Mouse (Mus musculus) liver, embryonic 16.5 days (tissue): ENCODE measurements at regions not wholly inside any gene's neighbourhood (a gene's known extent, or its start where the extent isn't known, plus 50 kb on each side); places are given as distances from the start of the nearest gene placed in this dataset.

Source experiments
- ATAC-seq: fragments of 200-750 bp; cut with Nextera tagmentation; 2 replicates; pipeline ENCODE4 v1.8.0; 2017; ENCODE audit warnings: low read depth, mild to moderate bottlenecking, moderate number of reproducible peaks, moderate library complexity
- H3K27ac ChIP-seq: fragments of 300-500 bp; sonication (generic); 2 replicates; pipeline ENCODE4 v1.5.1; 2014; ENCODE audit warnings: mild to moderate bottlenecking, low read length
- H3K27me3 ChIP-seq: fragments of 300-500 bp; sonication (generic); 2 replicates; pipeline ENCODE4 v1.6.1; 2014; ENCODE audit warnings: low read depth, low read length, mixed read lengths; ENCODE audit not compliant: control insufficient read depth, insufficient read depth
- H3K36me3 ChIP-seq: fragments of 300-500 bp; sonication (generic); 2 replicates; pipeline ENCODE4 v1.6.1; 2014; ENCODE audit warnings: mild to moderate bottlenecking; ENCODE audit not compliant: control insufficient read depth, insufficient read depth
- H3K4me1 ChIP-seq: fragments of 300-500 bp; sonication (generic); 2 replicates; pipeline ENCODE4 v1.6.1; 2014; ENCODE audit warnings: low read depth, low read length, mixed read lengths; ENCODE audit not compliant: control insufficient read depth
- H3K4me2 ChIP-seq: fragments of 300-500 bp; sonication (generic); 2 replicates; pipeline ENCODE4 v1.6.1; 2014; ENCODE audit warnings: low read depth, low read length, mixed read lengths
- H3K4me3 ChIP-seq: fragments of 300-500 bp; sonication (generic); 2 replicates; pipeline ENCODE4 v1.5.1; 2014; ENCODE audit warnings: low read depth, mild to moderate bottlenecking, low read length
- H3K9ac ChIP-seq: fragments of 300-500 bp; sonication (generic); 2 replicates; pipeline ENCODE4 v1.6.1; 2014; ENCODE audit warnings: low read depth, low read length
- H3K9me3 ChIP-seq: fragments of 300-500 bp; sonication (generic); replicated peaks from 2 replicates; pipeline ENCODE4 v1.6.1; 2016; ENCODE audit warnings: low read length; ENCODE audit not compliant: control insufficient read depth
- WGBS: fragments of 180-500 bp; shearing (Covaris S2); extraction: QIAGEN DNeasy Blood & Tissue Kit; methylation state at CpG from one replicate; pipeline ENCODE4 v1.1.7; 2014; ENCODE audit not compliant: insufficient replicate concordance; 5-methylcytosine and 5-hydroxymethylcytosine counted together

- Histone ChIP-seq H3K4me2 (no peak overlapping the region), H3K4me1 (no peaks in the 10 kb centered on the region), H3K36me3 (no peaks in the 10 kb centered on the region), H3K4me3 (no peak overlapping the region), H3K9ac (no peak overlapping the region), H3K9me3 (no peaks in the 10 kb centered on the region), H3K27me3 (no peaks in the 10 kb centered on the region), H3K27ac (no peak overlapping the region)
- ATAC-seq: no peak
- 46% methylated on average over 1 of the region's 1 CpGs for WGBS
Measured at GRCm38 (mm10) chr19:14035371-14035770, 122.0 kb downstream of the Olfr1505 start.

GRCm38 (mm10) chr19:14035785-14036184 lies 122.5 kb downstream of the Olfr1505 start:
- no peak overlapping the region for H3K9ac ChIP-seq
- H3K27ac ChIP-seq: no peak overlapping the region
- no peaks in the 10 kb centered on the region for H3K27me3 ChIP-seq
- no peak overlapping the region for H3K4me3 ChIP-seq
- no peak for ATAC-seq
- no peaks in the 10 kb centered on the region for H3K4me1 ChIP-seq
- no peaks in the 10 kb centered on the region for H3K36me3 ChIP-seq
- H3K9me3 ChIP-seq: no peaks in the 10 kb centered on the region
- 47% methylated on average over 1 of the region's 1 CpGs for WGBS
- no peak overlapping the region for H3K4me2 ChIP-seq

- no peaks in the 10 kb centered on the region for H3K36me3 ChIP-seq
- no peaks in the 10 kb centered on the region for H3K9me3 ChIP-seq
- no peak overlapping the region for H3K4me3 ChIP-seq
- no peak for ATAC-seq
- H3K27me3 ChIP-seq: no peaks in the 10 kb centered on the region
- 37% methylated on average over 1 of the region's 1 CpGs for WGBS
- no peak overlapping the region for H3K4me2 ChIP-seq
- H3K9ac ChIP-seq: no peak overlapping the region
- no peaks in the 10 kb centered on the region for H3K4me1 ChIP-seq
- H3K27ac ChIP-seq: no peak overlapping the region
Measured at GRCm38 (mm10) chr19:14036750-14037149, 123.4 kb downstream of the Olfr1505 start.

GRCm38 (mm10) chr19:14042753-14043152 lies 129.4 kb downstream of the Olfr1505 start:
- no peak overlapping the region for H3K27ac ChIP-seq
- H3K4me2 ChIP-seq: no peak overlapping the region
- H3K4me1 ChIP-seq: no peaks in the 10 kb centered on the region
- no peak overlapping the region for H3K9ac ChIP-seq
- no peaks in the 10 kb centered on the region for H3K27me3 ChIP-seq
- no peaks in the 10 kb centered on the region for H3K36me3 ChIP-seq
- ATAC-seq: no peak
- H3K9me3 ChIP-seq: no peaks in the 10 kb centered on the region
- WGBS: 36% methylated on average over 5 of the region's 5 CpGs
- H3K4me3 ChIP-seq: no peak overlapping the region

GRCm38 (mm10) chr19:14045456-14045855 lies 132.1 kb downstream of the Olfr1505 start:
- Histone ChIP-seq H3K27me3 (no peaks in the 10 kb centered on the region), H3K9ac (no peak overlapping the region), H3K36me3 (no peaks in the 10 kb centered on the region), H3K27ac (no peak overlapping the region), H3K4me2 (no peak overlapping the region), H3K4me3 (no peak overlapping the region), H3K9me3 (no peaks in the 10 kb centered on the region), H3K4me1 (no peaks in the 10 kb centered on the region)
- 45% methylated on average over 2 of the region's 2 CpGs for WGBS
- no peak for ATAC-seq

- ATAC-seq: no peak
- no peaks in the 10 kb centered on the region for H3K27me3 ChIP-seq
- no peak overlapping the region for H3K4me2 ChIP-seq
- no peaks in the 10 kb centered on the region for H3K36me3 ChIP-seq
- H3K4me1 ChIP-seq: no peaks in the 10 kb centered on the region
- no peaks in the 10 kb centered on the region for H3K9me3 ChIP-seq
- 59% methylated on average over 4 of the region's 4 CpGs for WGBS
- H3K27ac ChIP-seq: no peak overlapping the region
- H3K9ac ChIP-seq: no peak overlapping the region
- H3K4me3 ChIP-seq: no peak overlapping the region
Measured at GRCm38 (mm10) chr19:14052052-14052451, 138.7 kb downstream of the Olfr1505 start.

GRCm38 (mm10) chr19:14080538-14080937 lies 167.2 kb downstream of the Olfr1505 start:
- H3K27me3 ChIP-seq: no peaks in the 10 kb centered on the region
- no peak overlapping the region for H3K9ac ChIP-seq
- no peaks in the 10 kb centered on the region for H3K9me3 ChIP-seq
- H3K27ac ChIP-seq: no peak overlapping the region
- no peak overlapping the region for H3K4me2 ChIP-seq
- H3K36me3 ChIP-seq: no peaks in the 10 kb centered on the region
- ATAC-seq: no peak
- 7% methylated on average over 2 of the region's 2 CpGs for WGBS
- no peaks in the 10 kb centered on the region for H3K4me1 ChIP-seq
- no peak overlapping the region for H3K4me3 ChIP-seq

- Histone ChIP-seq H3K9me3 (no peaks in the 10 kb centered on the region), H3K36me3 (no peaks in the 10 kb centered on the region), H3K4me3 (no peak overlapping the region), H3K27me3 (no peaks in the 10 kb centered on the region), H3K27ac (no peak overlapping the region), H3K4me1 (no peaks in the 10 kb centered on the region), H3K4me2 (no peak overlapping the region), H3K9ac (no peak overlapping the region)
- ATAC-seq: no peak
- 51% methylated on average over 3 of the region's 3 CpGs for WGBS
Measured at GRCm38 (mm10) chr19:14084726-14085125, 171.4 kb downstream of the Olfr1505 start.

- Histone ChIP-seq H3K4me3 (no peak overlapping the region), H3K4me2 (no peak overlapping the region), H3K9ac (no peak overlapping the region), H3K27me3 (no peaks in the 10 kb centered on the region), H3K36me3 (no peaks in the 10 kb centered on the region), H3K4me1 (no peaks in the 10 kb centered on the region), H3K27ac (no peak overlapping the region), H3K9me3 (no peaks in the 10 kb centered on the region)
- 84% methylated on average over 3 of the region's 3 CpGs for WGBS
- no peak for ATAC-seq
Measured at GRCm38 (mm10) chr19:14090106-14090505, 176.8 kb downstream of the Olfr1505 start.

GRCm38 (mm10) chr19:14094191-14094590 lies 180.9 kb downstream of the Olfr1505 start:
- WGBS: 52% methylated on average over 2 of the region's 2 CpGs
- Histone ChIP-seq H3K4me1 (no peaks in the 10 kb centered on the region), H3K27ac (no peak overlapping the region), H3K36me3 (no peaks in the 10 kb centered on the region), H3K27me3 (no peaks in the 10 kb centered on the region), H3K4me2 (no peak overlapping the region), H3K9ac (no peak overlapping the region), H3K4me3 (no peak overlapping the region), H3K9me3 (no peaks in the 10 kb centered on the region)
- ATAC-seq: no peak
